Mouse (Mus musculus): ENCODE results near the gene Eif4g3.

- TF ChIP-seq GATA1 (IDR thresholded peaks at IDR 0.05; ENCODE audit: borderline replicate concordance, low read length) (no peak), FLI1 (IDR thresholded peaks at IDR 0.05; ENCODE audit: low read length) (no peak)
Measured at GRCm38 (mm10) chr4:138073086-138073485, 80.3 kb downstream of the Eif4g3 start.
